Mouse (Mus musculus): ENCODE data around the gene Gls.

The Gls gene

DNA sequence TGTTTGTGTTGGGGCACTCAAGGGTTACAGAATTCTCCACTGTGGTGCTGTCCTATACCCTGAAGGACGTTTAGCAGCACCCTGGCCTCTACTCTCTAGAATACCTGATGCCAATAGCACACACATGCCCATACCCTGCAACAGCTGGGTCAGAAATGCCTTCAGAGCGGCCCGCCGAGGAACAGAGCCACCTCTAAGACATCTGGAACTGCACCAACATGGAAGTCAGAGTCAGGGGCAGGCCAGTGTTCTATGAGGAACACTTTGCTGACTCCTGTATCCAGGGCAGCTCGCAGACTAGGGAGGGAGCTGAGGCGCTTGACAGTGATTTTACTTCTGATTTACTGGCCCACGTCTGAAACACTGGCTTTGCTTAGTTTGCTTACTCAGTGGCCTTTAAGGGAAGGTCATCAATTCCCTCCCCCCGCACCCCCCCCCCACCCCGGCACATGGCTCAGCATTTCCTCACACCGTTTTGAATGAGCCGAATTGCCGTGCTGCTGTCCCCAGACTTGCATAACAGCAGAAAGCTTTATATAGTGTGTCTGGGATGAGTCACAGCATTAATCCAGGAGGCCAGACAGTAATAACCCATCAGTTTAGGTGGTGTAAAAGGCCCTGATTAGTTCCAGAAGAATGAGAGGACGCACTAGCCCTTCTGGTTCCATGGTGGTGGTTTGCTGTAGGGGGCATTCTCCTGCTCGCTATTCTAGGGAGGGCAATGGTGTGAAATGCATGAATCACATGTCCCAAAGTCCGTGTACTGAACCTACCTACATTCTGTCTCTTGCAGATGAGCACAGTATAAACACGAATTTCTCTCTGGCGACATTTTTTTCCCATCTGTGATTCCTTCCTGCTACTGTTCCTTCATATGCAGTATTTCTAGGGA, 74.3 kb downstream of the Gls start:
- no peak for DNase-seq (ENCODE audit: low read depth, low spot score)

DNA sequence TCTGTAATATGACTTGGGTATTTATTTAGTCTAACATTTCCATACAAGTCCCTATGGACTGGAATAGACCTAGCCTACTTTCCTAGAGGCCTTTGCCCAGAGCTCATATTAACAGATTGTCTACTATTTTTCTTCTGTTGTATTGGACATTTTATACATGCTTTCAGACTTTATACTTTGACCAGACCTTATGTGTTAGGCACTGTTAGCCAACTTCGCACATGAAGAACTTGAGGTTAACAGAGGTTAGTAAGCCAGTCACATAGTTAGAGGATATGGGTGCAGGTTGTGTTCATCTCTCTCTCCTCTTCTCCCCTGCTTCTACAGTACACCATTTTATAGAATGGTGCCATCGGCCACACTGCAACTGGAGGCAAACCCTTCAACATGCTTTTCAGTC, 75.0 kb downstream of the Gls start:
- no peak for DNase-seq (ENCODE audit: low read depth, low spot score)

DNA sequence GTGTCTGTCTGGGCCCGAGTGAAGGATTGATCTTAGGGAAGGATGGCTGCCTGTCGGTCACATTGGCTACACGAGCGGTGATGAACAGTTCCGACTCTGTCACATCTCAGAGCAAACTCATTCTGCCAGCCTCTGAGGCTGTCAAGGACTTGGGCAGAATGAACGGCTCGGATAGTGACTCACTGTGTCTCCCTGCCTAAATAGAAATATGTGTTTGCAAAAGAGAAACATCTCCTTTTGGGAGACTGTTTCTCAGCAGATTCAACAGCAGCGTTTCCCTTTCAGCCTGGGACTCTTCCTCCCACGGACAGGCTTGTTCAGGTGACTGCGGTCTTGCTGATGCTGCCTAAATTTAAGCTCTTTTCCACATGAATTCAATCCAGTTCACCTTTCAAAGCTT, 76.7 kb downstream of the Gls start:
- no peak for DNase-seq (ENCODE audit: low read depth, low spot score)

DNA sequence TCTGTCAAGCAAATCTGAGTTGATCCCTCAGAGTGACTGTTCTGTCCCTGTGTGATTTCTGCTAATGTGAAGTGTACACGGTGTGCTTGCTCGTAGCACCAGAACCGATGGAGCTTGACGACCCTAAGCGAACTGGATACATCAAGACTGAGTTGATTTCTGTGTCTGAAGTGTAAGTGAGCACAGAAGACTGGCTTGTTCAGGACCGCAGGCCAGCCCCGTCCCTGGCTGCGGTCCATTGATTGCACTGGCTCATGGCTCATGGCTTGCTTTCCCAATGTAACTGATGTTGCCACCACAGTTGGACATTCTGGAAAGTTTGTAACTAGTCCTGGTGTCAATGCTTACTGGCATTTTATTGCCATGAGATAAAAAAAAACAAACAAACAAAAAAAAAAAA, 78.1 kb downstream of the Gls start:
- no peak for DNase-seq (ENCODE audit: low read depth, low spot score)

DNA sequence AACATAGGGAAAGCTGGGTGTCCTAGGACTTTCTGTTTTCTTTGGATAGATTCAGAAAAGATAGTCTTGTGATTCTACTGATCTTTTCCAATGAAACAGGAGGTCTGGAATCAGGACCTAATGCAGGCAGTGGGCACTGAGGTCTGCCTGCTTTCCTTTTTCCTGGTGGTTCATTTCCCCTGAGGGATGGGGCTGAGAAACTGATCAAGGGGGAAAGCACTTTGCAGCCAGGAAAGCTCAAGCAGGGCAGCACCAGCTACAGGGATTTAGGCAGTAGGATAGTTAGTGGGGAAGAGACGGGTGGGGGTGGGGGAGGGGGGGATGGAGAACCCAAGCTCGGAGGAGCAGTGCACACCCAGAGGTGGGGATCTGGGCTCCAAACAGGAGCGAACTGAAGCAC, 80.1 kb downstream of the Gls start:
- no peak for DNase-seq (ENCODE audit: low read depth, low spot score)

DNA sequence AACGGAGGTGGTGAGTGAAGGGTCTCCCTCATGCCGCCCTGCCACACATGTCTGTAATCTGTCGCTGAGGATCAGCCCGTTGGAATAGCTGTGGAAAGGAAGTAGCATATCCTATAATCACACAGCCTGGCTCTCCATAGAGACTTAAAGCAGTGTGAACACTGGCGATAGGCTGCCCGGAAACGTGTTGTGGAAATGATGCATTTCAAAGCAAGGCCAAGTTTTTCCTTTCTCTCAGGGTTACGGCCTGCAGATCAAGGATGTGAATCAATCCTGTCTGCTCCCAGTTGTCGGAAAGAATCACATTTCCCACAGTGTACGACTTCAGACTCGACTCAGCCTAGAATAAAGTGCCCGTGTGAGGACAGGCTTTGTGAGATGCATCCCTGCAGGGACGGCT, 80.7 kb downstream of the Gls start:
- no peak for DNase-seq (ENCODE audit: low read depth, low spot score)

DNA sequence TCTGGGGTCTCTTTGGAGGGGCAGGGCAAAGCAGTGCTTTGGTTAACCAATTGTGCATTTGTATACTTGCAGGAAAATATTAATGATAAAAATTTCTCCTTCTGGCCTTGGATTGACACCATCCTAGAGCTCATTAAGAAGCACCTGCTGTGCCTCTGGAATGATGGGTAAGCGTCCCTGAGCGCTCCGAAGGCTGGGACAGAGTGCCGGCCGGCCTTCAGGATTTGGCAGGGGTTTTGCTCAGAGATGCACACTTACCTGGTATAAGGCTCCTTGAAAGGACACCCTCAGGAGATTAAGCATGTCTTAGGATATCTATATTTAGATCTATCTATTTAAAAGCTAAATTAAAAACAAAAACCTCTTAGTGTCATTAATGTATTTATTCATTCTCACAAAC, 81.9 kb downstream of the Gls start:
- DNase-seq (ENCODE audit: low read depth, low spot score): no peak

DNA sequence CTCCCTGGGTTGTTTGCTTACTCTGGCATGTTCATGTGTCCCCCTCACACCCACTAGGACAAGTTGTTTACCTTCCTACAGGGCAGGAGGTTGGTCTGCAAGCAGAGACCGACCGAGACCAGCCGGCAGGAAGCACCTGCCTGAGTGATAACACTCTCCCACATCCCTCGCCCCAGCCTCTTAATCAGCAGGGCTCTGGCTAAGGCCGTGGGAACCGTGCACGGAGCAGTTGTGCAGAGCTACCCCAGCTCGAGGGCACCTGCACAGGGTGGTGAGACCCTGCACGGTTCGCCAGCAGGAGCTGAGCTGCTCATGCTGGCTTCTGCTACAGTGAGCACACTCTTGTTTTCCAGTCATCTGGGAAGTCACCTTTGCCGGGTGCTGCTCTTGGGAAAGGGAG, 82.4 kb downstream of the Gls start:
- DNase-seq (ENCODE audit: low read depth, low spot score): peak; percentile 42

DNA sequence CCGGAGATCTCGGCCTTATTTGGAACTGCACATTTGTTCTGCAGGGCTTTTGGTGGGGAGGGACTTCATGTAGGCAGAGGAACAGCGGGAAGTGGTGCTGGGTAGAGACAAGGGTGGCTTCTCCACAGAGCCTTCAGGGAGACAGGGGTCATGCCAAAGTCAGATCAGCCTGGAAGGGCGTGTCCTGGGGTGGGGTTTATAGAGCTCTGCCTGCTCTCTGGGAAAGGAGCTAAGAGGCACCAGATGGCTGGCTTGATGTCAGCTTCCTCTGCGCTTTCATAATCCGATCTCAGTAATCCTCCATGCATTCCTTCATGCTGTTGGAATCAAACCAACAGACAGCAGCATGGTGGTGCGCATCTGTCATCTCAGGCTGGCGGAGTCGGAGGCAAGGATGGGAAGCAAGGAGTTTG, 83.1 kb downstream of the Gls start:
- DNase-seq (ENCODE audit: low read depth, low spot score): peak; percentile 29

DNA sequence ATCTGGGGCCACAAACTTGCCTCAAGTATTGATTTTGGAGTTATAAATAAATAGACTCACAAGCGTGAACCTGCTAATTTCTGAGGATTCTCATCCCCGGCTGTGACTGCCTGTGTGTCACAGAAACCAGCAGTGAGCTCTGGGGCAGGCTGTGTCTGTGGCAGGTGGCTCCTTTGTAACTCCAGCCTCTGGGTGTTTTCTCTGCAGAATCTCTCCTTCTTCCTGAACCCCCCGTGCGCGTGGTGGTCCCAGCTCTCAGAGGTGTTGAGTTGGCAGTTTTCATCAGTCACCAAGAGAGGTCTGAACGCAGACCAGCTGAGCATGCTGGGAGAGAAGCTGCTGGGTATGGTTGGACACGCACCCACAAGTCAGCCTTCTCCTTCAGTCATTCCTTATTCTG, 84.3 kb downstream of the Gls start:
- DNase-seq (ENCODE audit: low read depth, low spot score): no peak

DNA sequence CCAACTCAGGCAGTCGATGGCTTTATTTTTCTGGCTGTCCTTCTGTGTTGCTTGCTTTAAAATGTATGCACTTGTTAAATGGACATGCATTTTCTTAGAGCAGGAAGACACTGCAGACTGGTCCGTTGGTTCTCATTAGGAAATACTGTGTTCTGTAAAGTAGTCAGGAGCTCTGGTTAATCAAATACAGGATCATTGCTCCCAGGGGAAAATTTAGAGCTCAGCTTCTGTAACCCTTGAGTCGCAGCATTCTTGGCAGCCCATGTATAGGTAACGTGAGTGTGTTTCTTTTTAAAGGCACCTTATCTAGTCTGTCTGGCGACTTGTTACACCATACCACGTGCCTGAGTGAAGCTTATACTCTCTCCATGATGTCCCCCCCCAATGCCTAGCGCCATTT, 84.9 kb downstream of the Gls start:
- no peak for DNase-seq (ENCODE audit: low read depth, low spot score)

DNA sequence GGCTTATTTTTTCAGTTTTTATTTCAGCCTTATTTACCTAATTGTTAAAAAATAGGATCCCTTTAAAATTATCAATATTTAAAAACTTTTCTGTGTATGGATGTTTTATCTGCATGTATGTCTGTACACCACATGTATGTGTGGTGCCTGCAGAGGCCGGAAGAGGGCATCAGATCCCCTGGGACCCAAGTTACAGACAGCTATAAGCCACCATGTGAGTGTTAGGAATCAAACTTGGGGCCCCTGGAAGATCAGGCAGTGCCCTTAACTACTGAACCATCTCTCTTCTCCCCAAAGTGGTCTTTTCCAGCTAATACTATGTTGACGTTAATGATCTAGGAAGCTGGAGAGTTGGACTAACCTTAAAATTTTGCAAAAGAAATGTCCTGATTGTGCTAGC, 85.6 kb downstream of the Gls start:
- DNase-seq (ENCODE audit: low read depth, low spot score): no peak

DNA sequence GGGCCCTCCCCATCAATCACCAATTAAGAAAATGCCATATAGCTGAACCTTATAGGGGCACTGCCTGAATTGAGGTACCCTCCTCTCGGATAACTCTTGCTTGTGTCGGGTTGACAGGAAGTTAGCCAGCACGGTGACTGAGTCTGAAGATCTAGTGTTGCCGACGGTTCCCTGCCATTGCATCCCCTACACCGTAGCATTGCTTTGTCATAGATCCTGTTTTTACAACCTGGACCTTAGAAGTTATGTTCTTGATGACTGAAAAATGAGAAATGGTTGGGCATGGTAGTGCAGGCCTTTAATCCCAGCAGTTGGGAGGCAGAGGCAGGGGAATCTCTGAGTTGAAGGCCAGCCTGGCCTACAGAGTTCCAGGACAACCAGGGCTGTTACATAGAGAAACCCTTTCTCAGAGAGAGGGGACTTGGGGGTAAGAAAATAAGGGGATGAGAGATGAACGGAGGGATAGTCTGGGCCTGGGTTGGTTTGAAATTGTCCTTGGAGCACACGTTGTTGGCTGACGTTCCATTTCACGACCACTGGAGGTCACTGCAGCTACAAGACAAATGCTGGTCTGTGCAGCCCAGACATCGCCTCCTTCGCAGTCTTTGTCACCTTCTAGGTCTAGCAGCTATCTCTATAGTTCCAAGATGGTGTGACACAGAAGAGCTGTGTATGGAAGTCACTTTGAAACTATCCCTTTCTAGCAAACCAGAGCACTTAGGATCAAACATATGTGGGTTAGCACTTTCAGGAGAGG, 86.6 kb downstream of the Gls start:
- peak; percentile 80 for DNase-seq (ENCODE audit: low read depth, low spot score)

DNA sequence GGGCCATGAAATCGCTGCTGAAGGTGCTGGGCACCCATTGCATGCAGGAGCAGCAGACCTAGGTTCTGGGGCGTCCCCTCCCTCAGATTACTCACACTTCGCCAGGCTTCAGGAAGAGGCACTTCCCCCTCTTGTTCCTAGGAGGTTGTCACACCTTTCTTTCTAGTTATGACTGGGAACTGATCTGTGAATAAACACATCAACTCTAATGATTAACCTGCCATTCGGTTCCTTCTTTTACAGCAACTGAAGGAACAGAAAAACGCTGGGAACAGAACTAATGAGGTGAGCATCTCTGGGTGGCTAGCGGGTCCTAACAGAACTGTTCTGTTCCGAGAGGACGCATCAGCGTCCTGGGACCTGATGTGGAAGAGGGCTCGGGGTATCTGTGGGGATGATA, 88.1 kb downstream of the Gls start:
- no peak for DNase-seq (ENCODE audit: low read depth, low spot score)

DNA sequence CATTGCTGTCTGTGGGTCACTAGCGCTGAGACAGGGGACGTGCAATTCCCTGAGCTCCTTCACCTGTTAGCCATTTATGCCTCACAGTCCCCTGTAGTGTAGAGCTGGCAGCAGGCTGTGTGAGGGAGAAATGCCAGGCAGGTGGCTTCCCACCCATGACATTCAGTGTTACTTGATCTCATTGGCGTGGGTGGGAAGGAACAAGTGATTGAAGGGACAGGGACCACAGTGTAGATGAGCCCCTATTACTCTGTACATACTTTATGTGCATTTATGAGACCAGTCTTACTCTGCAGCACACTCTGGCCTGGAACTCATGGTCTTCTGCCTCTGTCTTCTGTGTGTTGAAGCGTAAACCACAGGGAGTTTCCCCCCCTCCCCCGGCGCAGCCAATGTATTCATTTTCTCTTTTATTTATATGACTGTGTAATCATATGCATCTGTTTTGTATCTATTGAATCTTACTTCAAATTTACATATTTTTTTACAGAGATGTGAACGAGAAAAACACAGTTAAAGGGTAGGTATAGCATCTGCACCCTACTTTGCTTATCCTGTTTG, 89.4 kb downstream of the Gls start:
- DNase-seq (ENCODE audit: low read depth, low spot score): peak; percentile 66

DNA sequence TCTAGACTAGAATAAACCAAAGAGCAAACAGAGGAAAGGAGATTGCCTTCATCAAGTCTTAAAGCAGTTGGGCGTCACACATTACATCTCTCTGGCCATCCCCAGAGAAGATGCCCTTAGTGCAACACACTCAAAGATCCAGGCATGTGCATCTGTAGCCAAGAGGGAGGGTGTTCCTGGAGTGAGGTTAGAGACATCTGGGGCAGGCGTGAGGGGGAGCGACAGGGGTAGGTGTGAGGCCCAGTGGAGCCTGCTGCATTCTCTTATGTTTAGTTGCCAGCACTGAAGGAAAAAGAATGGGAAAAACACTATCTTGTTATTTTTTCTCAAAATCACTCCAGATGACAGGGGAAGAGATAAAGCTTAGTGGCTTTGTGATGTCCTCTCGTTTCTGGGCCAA, 89.8 kb downstream of the Gls start:
- DNase-seq (ENCODE audit: low read depth, low spot score): no peak

DNA sequence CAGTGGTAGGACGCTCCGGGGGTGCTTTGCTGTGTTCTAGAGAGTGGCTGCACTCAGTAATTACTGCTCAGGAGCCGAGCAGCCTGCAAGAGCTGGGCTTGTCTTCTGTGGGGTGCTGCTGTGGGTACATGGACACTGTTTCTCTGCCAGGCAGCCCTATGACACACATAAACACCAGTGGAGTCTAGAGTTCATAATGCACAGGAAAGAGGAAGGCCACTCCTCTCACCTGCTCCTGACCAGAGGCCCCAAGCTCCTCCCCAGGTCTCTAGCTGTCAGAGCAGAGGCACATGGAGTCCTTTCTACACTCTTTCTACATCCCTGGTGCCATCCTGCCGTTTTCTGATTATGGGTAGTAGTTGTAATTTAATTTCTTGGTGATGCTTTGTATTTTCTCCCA, 90.9 kb downstream of the Gls start:
- no peak for DNase-seq (ENCODE audit: low read depth, low spot score)

DNA sequence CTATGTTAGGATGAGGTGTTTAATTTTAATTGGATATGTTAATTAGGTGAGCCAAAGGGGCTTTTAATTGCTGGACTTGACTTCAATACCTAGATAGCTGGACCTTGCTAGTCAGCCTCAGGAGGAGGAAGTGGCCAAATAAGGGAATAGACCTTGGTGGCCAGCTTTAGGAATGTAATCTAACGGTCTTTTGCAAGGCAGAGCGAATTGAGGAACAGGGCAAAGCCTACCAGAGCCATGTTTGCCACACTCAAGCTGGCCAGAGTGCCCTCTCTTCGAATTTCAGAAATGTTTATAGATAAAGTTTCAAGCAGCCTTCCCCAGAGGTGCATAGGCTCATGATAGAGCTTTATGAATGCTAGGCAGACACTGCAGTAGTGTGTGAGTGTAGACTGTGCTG, 91.5 kb downstream of the Gls start:
- DNase-seq (ENCODE audit: low read depth, low spot score): no peak

DNA sequence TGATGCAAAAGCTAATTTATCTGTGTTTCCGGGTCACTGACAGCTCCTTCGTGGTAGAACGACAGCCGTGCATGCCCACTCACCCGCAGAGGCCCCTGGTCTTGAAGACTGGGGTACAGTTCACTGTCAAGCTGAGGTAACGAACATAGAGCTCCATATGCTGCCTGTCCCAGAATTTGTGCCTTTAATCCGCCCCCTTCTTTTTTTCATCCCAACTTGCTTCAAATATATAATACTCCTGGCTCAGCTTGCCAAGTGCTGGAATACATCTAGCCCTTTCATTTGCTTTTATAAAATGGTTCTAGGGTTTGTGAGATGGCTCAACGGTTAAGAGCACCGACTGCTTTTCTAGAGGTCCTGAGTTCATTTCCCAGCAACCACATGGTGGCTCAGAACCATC, 92.5 kb downstream of the Gls start:
- no peak for DNase-seq (ENCODE audit: low read depth, low spot score)

DNA sequence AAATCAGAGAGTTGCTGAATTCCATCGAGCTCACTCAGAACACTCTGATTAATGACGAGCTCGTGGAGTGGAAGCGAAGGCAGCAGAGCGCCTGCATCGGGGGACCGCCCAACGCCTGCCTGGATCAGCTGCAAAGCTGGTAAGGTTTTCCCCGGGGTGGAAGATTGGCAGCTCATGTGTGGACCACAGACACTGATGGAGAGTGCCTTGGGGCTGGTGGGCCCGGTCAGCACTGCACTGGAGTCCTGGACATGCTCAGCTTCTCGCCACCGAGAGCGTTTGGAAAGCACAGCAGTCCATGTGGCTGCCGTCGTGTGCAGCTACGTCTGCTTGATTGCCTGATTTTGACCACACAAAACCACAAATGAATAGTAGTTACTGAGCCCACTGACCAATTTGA, 95.7 kb downstream of the Gls start:
- no peak for DNase-seq (ENCODE audit: low read depth, low spot score)

DNA sequence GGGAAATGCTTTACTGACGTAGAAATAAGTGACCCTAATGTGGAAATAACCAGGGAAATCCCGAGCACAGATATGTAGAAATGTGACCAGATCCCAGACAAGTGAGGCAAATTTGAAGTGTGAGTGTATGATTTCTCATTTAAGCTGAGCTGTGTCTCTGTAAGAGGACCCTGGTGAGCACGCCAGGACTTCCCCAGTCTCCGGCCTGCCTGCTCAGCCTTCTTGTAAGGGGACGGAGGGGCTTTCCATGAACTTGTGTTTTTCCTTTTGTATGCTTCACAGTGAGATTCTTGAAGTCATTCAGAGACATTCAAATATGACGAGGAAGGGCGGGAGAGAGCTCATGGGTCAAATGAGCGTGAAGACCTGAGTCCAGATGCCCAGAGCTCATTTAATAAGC, 99.8 kb downstream of the Gls start:
- DNase-seq (ENCODE audit: low read depth, low spot score): peak; percentile 52

DNA sequence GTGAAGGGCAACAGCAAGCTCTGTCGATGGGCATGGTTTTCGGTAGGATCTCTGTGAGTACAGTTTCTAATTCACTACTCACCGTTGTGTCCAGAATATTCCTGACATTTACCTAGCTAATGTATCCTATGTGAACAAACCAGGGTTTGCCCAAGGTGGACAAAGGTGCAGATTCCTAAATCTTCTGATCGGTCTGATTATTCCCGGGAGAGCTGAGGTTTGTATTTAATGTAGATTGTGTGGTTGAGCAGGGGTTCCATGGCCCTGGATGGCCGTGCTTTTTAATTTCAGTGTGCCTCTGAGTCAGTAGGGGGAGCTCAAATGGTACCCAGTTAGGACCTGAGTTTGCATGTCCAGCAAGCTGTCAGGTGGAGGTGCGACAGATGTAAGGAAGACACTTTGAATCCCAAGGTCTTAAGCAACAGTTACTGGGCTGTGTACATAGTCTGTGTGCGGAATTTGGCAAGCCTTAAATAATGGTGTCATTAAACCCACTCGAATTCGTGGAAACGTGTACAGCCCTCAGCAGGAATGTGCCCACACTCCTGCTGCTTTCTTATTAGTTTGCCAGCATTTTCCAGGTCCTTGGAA, 101.2 kb downstream of the Gls start:
- no peak for DNase-seq (ENCODE audit: low read depth, low spot score)
